Mouse (Mus musculus) heart, adult 18-20 months (tissue): ENCODE data around the gene B4galt5. TPM values are rescaled to one million over a fixed set of nuclear protein-coding genes. Genes with fewer than 3 reads are reported as not detected.

Experiments
- DNase-seq, 2 experiments: peaks; one replicate each; pipeline ENCODE4 v3.0.0; 2021 to 2022; ENCODE audit warnings: mixed read lengths in 1 of 2
- total RNA-seq, 2 experiments: library from RNA; stranded (reverse); gene quantifications; 2 replicates each; pipeline ENCODE4 v1.2.3; 2021

The B4galt5 gene
- total RNA-seq, 2 experiments from 2014 or later = 12.0 to 13.6 TPM

DNA sequence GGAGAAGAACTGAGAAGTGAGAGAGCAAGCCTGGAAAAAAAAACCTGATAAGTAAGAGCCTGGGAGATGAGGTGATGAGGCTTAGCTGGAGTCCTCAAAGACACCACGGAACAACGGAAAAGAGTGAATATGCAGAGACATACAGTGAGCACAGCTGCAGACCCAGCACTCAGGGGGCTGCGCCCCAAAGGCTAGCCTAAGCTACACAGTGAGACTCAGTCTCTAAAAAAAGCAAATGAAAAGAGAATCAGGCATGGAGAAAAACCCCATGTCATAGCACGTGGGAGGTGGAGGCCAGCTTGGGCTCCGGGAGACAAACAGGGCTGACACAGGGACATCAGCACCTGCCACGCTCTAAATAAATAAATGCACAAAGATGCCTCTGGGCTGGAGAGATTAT lies 94.2 kb downstream of the B4galt5 start:
- DNase-seq = no peak

DNA sequence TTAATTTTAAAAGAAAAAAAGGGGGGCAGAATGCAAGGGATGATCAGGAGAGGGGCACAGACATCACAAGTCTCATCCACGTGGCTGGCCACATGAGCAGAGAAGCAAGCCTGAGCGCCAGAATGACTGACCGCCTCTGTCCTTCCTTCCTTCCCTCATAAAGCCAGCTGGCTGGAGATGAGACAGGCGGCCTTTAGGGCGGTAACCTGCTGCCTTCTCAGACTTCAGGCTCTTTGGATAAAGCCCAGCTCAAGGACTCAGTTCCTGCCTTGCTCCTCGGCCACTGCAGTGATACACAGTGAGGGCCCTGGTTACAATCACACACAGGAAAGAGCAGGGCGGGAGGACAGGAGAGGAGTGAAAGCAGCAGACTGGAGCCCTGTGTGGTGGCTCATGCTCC lies 94.8 kb downstream of the B4galt5 start:
- peak; percentile 72 to 89 for DNase-seq

DNA sequence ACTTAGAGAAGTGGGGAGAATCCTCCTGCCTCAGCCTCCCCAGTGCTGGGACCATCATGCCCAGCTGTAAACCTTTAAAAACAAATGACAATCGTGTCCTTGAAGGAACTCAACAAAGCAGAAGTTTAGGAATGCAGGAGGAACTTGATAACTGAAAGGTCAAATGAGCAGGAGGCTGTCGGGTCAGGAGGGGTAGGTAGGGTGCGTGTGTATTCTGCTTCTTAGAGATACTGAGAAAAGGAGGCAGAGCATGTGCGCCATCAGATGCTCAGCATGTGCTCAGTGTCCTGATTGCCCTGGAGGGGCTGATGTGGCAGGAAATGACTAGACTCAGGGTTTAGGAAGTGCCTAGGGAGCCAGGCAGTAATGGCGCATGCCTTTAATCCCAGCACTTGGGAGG lies 95.5 kb downstream of the B4galt5 start:
- no peak for DNase-seq

DNA sequence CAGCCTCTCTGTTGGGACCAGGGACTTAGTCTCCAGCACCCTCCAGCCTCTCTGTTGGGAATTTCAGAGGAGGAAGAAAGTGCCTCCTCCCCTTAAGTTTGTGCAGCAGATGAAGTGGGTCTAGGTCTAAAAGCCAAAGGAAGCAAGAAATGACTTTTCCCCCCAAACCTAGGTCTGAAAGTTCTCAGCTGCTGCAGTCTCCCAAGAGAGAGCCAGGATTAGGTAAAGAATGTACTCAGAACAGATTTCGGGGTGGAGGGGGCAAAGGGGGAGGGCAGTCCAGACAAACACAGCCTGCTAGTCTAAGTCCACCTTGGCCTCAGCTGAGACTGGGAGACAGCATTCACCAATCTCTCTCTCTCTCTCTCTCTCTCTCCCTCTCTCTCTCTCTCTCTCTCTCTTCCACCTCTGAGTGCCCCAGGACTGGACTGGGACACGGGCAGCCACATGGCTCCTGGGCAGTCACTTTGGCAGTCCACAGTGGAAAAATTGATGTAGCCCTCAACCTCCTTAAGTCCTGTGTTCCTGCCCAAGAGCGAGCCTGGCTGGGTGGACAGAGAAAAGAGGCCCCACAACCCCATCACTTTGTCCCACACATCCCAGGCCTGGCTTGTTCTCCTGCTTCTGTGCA lies 96.8 kb downstream of the B4galt5 start:
- peak; percentile 65 to 73 for DNase-seq

DNA sequence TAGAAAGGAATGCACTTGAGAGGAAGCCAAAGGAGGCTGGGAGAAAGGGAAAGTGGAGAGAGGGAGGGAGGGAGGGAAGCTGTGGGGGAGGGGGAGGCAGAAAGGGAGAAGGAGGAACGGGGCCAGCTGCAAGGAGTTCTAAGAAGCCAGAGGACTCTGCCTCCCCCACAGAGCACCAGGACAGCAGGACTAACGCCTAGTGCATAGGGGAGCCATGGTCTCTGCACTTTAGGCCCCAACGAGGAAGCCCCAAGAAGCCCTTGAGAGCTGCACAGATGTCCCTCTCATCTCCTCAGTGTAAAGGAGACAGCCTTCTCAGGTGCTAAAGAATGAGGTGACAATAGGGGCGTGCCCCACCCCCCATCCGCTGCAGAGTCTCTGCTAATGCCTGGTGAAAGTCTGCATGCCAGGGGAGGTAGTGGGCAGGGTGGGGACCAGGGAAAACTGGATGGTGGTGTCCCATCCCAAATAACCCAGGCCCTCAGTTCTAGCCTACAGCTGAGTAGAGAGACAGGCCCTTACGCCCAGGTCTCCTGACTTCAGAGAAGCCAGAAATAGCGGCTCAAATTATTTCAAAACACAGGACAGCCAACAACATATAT lies 98.1 kb downstream of the B4galt5 start:
- DNase-seq = peak; percentile 49 to 51

DNA sequence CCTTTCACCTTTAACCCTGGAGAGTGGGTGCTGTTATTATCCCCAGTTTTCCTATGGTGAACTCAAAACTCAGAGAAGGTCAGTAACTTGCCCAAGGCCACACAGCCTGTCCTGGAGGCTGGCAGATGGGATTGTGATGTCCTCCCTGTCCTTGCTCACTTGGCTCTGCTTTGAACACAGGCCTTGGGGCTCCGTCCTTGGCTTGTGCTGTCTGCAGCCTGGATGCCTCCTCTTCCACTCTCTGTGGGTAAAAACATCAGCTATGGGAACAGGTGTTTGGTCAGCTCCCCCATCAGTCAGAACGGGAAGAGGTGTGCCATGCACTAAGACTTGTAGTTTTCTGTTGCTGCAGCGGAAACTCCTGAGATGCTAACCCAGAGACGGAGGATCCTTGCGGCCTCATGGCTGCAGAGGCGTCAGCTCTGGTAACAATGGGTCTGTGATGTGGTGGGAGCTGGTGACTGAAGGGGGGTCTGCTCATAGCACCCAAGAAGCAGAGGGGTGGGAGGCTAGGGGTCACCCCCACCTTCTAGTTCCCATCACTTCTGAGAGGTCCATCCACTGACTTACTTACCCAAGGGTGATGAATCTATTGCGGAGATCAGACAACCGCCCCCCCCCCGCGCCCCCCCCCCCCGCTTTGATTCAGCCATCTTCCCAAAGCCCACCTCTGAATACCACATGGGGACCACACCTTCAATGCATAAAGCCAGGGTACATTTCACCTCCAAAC lies 98.8 kb downstream of the B4galt5 start:
- peak in 1 of 2 experiments; percentile 24 for DNase-seq

DNA sequence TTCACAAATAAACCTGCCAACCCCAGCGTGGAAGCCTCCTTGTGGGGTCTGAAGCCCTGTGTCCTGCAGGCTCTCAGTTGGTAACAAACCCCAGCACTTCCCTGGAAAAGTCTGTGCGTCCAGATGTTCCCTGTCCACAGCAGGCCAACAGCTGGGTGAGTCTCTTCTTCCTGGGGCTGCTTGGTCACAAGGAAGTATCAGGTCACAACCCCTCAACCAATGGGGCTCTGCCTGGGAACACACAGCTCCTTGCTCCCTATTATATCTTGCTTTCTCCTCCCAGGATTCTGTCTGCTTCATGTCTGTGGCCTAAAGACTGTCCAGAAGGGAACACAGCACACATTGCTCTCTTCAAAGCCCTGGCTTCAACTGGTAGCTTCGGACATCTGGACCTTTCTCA lies 99.4 kb downstream of the B4galt5 start:
- peak; percentile 51 to 79 for DNase-seq

Other genes starting within 250 kb of the B4galt5 start
- gene Kcnb1, start 159.0 kb downstream of the B4galt5 start, total RNA-seq = 10 to 100 TPM; 32.8 to 36.1 TPM
- 10 to 100 TPM; 11.2 to 13.0 TPM for gene Ptgis, start 108.6 kb downstream of the B4galt5 start, total RNA-seq
- 10 to 100 TPM; 20.5 to 26.8 TPM for gene Slc9a8, start 72.5 kb upstream of the B4galt5 start, total RNA-seq
- 10 to 100 TPM; 72.0 to 72.3 TPM for gene Rnf114, start 143.5 kb upstream of the B4galt5 start, total RNA-seq
- gene Spata2, start 143.7 kb upstream of the B4galt5 start, total RNA-seq = 10 to 100 TPM; 13.1 to 16.4 TPM
- gene Snai1, start 189.0 kb upstream of the B4galt5 start, total RNA-seq = 1 to 10 TPM; 1.2 to 2.1 TPM